Mouse (Mus musculus) stomach, postnatal 0 days (tissue): ENCODE measurements around the gene 4933400A11Rik. TPM values are rescaled to one million over a fixed set of nuclear protein-coding genes. Genes with fewer than 3 reads are reported as not detected.

Source experiments
- ATAC-seq: fragments of 200-750 bp; cut with Nextera tagmentation; 2 replicates; pipeline ENCODE4 v1.8.0; 2017; ENCODE audit not compliant: low FRiP score, low TSS enrichment
- DNase-seq: peaks from one replicate; pipeline ENCODE4 v3.0.0-alpha.2; 2016; ENCODE audit warnings: low spot score
- H3K27ac ChIP-seq: fragments of 300-500 bp; sonication (generic); replicated peaks from 2 replicates; pipeline ENCODE4 v1.5.1; 2014; ENCODE audit warnings: mild to moderate bottlenecking, control low read depth
- H3K27me3 ChIP-seq: fragments of 300-500 bp; sonication (generic); 2 replicates; pipeline ENCODE4 v1.6.1; 2014; ENCODE audit warnings: low read length; ENCODE audit not compliant: control insufficient read depth, insufficient read depth
- H3K36me3 ChIP-seq: fragments of 300-500 bp; sonication (generic); 2 replicates; pipeline ENCODE4 v1.6.1; 2014; ENCODE audit warnings: low read length, mixed read lengths; ENCODE audit not compliant: control insufficient read depth, insufficient read depth
- H3K4me1 ChIP-seq: fragments of 300-500 bp; sonication (generic); replicated peaks from 2 replicates; pipeline ENCODE4 v1.6.1; 2014; ENCODE audit warnings: antibody characterized with exemption; ENCODE audit not compliant: control insufficient read depth, insufficient read depth
- H3K4me2 ChIP-seq: fragments of 300-500 bp; sonication (generic); replicated peaks from 2 replicates; pipeline ENCODE4 v1.6.1; 2014; ENCODE audit warnings: low read depth, mild to moderate bottlenecking, control low read depth, moderate library complexity
- H3K4me3 ChIP-seq: fragments of 300-500 bp; sonication (generic); 2 replicates; pipeline ENCODE4 v1.5.1; 2014; ENCODE audit warnings: low read depth, low read length, control low read depth
- H3K9ac ChIP-seq: fragments of 300-500 bp; sonication (generic); 2 replicates; pipeline ENCODE4 v1.6.1; 2014; ENCODE audit warnings: mild to moderate bottlenecking, low read length, control low read depth, mixed read lengths
- H3K9me3 ChIP-seq: fragments of 300-500 bp; sonication (generic); 2 replicates; pipeline ENCODE4 v1.6.1; 2016; ENCODE audit warnings: low read length; ENCODE audit not compliant: control insufficient read depth
- CTCF ChIP-seq: IDR thresholded peaks from 2 replicates; pipeline ENCODE4 v1.5.1; 2016; ENCODE audit warnings: antibody characterized with exemption, low read depth, mild to moderate bottlenecking, moderate library complexity
- EP300 ChIP-seq: optimal IDR thresholded peaks from 2 replicates; pipeline ENCODE3; 2016; ENCODE audit warnings: antibody characterized with exemption
- WGBS: fragments of 180-500 bp; shearing (Covaris S2); extraction: QIAGEN DNeasy Blood & Tissue Kit; methylation state at CpG from one replicate; pipeline ENCODE4 v1.1.7; 2014; 5-methylcytosine and 5-hydroxymethylcytosine counted together
- polyA plus RNA-seq: library from polyadenylated mRNA; unstranded; fragments of >200 nt; fragmentation: Nextera tagmentation; extraction: Ambion mirVana; gene quantifications from 2 replicates; pipeline ENCODE4 v1.2.1, GENCODE M21; 2015

4933400A11Rik gene
- polyA plus RNA-seq, 1 experiment from 2014 or later, result 0.19 TPM

- ATAC-seq, result no peak
- H3K27me3 ChIP-seq, result no peaks in the 10 kb centered on the region
- H3K27ac ChIP-seq, result no peak overlapping the region
- H3K9me3 ChIP-seq, result no peaks in the 10 kb centered on the region
- H3K9ac ChIP-seq, result no peak overlapping the region
- no peak overlapping the region for H3K4me2 ChIP-seq
- H3K36me3 ChIP-seq, result no peaks in the 10 kb centered on the region
- no peak overlapping the region for H3K4me3 ChIP-seq
- no peaks in the 10 kb centered on the region for H3K4me1 ChIP-seq
- no peak for DNase-seq
- TF ChIP-seq CTCF, result no peak
- no peak for TF ChIP-seq EP300
- WGBS, result 51% methylated on average over 5 of the region's 5 CpGs
Observed at GRCm38 (mm10) chrX:169811318-169811717, 31.9 kb upstream of the 4933400A11Rik start.

- Histone ChIP-seq H3K4me3 (no peak overlapping the region), H3K36me3 (no peaks in the 10 kb centered on the region), H3K4me1 (no peaks in the 10 kb centered on the region), H3K9me3 (no peaks in the 10 kb centered on the region), H3K27ac (no peak overlapping the region), H3K27me3 (no peaks in the 10 kb centered on the region), H3K9ac (no peak overlapping the region), H3K4me2 (no peak overlapping the region)
- TF ChIP-seq EP300, result no peak
- no peak for TF ChIP-seq CTCF
- ATAC-seq, result no peak
- no peak for DNase-seq
- 85% methylated on average over 3 of the region's 3 CpGs for WGBS
Observed at GRCm38 (mm10) chrX:169807744-169808143, 28.3 kb upstream of the 4933400A11Rik start.

- no peak for TF ChIP-seq EP300
- no peak for TF ChIP-seq CTCF
- H3K4me1 ChIP-seq, result no peaks in the 10 kb centered on the region
- no peak overlapping the region for H3K9ac ChIP-seq
- H3K9me3 ChIP-seq, result no peaks in the 10 kb centered on the region
- no peak overlapping the region for H3K27ac ChIP-seq
- ATAC-seq, result no peak
- no peaks in the 10 kb centered on the region for H3K36me3 ChIP-seq
- no peak for DNase-seq
- no peaks in the 10 kb centered on the region for H3K27me3 ChIP-seq
- no peak overlapping the region for H3K4me3 ChIP-seq
- no peak overlapping the region for H3K4me2 ChIP-seq
- WGBS, result 51% methylated on average over 5 of the region's 5 CpGs
Observed at GRCm38 (mm10) chrX:169805791-169806190, 26.4 kb upstream of the 4933400A11Rik start.

GRCm38 (mm10) chrX:169800238-169800637 is 20.8 kb upstream of the 4933400A11Rik start:
- ATAC-seq (no peak), DNase-seq (no peak)
- no peak overlapping the region for H3K4me2 ChIP-seq
- no peak overlapping the region for H3K9ac ChIP-seq
- TF ChIP-seq CTCF (no peak), EP300 (no peak)
- no peak overlapping the region for H3K4me3 ChIP-seq
- H3K36me3 ChIP-seq, result no peaks in the 10 kb centered on the region
- WGBS, result 69% methylated on average over 4 of the region's 4 CpGs
- no peaks in the 10 kb centered on the region for H3K9me3 ChIP-seq
- H3K27me3 ChIP-seq, result no peaks in the 10 kb centered on the region
- no peak overlapping the region for H3K27ac ChIP-seq
- no peaks in the 10 kb centered on the region for H3K4me1 ChIP-seq

GRCm38 (mm10) chrX:169798987-169799680 is 19.7 kb upstream of the 4933400A11Rik start:
- H3K27me3 ChIP-seq, result no peaks in the 10 kb centered on the region
- no peaks in the 10 kb centered on the region for H3K36me3 ChIP-seq
- DNase-seq (peak; percentile 13), ATAC-seq (no peak)
- no peaks in the 10 kb centered on the region for H3K4me1 ChIP-seq
- H3K9ac ChIP-seq, result no peak overlapping the region
- 4% methylated on average over 11 of the region's 11 CpGs for WGBS
- peak overlapping the region; percentile 23; the same call in 1 of the 2 replicates for H3K4me3 ChIP-seq
- peak overlapping the region; percentile 27; the same call in 1 of the 2 replicates for H3K4me2 ChIP-seq
- H3K9me3 ChIP-seq, result no peaks in the 10 kb centered on the region
- TF ChIP-seq CTCF, result peak; percentile 59
- TF ChIP-seq EP300, result no peak
- no peak overlapping the region for H3K27ac ChIP-seq

- no peaks in the 10 kb centered on the region for H3K9me3 ChIP-seq
- H3K4me3 ChIP-seq, result no peak overlapping the region
- H3K4me1 ChIP-seq, result no peaks in the 10 kb centered on the region
- 32% methylated on average over 3 of the region's 3 CpGs for WGBS
- ATAC-seq (no peak), DNase-seq (no peak)
- no peak for TF ChIP-seq EP300
- no peak for TF ChIP-seq CTCF
- no peak overlapping the region for H3K27ac ChIP-seq
- no peaks in the 10 kb centered on the region for H3K36me3 ChIP-seq
- no peak overlapping the region for H3K9ac ChIP-seq
- H3K4me2 ChIP-seq, result no peak overlapping the region
- no peaks in the 10 kb centered on the region for H3K27me3 ChIP-seq
Observed at GRCm38 (mm10) chrX:169797148-169797547, 17.7 kb upstream of the 4933400A11Rik start.
